Mouse (Mus musculus): ENCODE data around the gene Mrpl30.

Gene Mrpl30

GRCm38 (mm10) chr1:37900288-37900687 is 10.0 kb downstream of the Mrpl30 start:
- no peak for DNase-seq (ENCODE audit: low spot score)

- peak; percentile 23 for DNase-seq (ENCODE audit: low spot score)
These were observed 12.9 kb downstream of the Mrpl30 start for GRCm38 (mm10) chr1:37903178-37903577.

DNA sequence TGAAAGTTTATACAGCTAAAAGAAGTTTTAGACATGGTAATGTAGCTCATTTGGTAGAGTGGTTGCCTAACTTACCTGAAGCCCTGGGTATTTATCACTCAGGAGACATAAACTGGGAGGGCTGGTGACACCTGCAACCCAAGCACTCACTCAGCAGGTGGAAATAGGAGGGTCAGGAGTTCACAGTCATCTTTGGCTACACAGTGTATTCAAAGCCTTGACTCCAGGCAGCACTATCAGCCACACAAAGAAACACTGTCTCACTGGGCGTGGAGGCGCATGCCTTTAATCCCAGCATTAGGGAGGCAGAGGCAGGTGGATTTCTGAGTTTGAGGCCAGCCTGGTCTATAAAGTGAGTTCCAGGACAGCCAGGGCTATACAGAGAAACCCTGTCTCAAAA is 22.5 kb downstream of the Mrpl30 start:
- DNase-seq (ENCODE audit: low spot score): no peak

- DNase-seq (ENCODE audit: low spot score): no peak
These were observed 26.1 kb downstream of the Mrpl30 start, which contains the start of gene Lyg2 for GRCm38 (mm10) chr1:37916393-37916792. Gene Lyg2, minus strand, starts transcription at chr1:37916493.

DNA sequence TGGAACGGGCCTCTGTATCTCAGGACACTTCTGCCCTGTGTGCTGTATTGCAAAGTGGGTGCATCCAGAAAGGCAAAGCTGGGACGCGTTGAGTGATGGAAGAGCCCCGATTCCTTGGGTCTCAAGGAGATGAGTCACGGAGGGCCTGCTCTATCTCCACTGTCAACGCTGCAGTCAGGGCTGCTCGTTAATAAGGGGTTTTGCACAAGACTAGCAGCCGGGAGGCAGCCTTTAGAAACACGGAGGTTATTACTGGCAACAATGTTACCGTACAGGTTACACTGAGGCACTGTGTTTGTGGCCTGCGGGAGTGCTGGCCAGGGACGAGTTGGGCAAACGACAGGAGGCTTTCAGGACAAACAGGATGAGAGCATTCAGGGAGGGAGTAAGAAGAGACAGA is 27.4 kb downstream of the Mrpl30 start:
- no peak for DNase-seq (ENCODE audit: low spot score)

DNA sequence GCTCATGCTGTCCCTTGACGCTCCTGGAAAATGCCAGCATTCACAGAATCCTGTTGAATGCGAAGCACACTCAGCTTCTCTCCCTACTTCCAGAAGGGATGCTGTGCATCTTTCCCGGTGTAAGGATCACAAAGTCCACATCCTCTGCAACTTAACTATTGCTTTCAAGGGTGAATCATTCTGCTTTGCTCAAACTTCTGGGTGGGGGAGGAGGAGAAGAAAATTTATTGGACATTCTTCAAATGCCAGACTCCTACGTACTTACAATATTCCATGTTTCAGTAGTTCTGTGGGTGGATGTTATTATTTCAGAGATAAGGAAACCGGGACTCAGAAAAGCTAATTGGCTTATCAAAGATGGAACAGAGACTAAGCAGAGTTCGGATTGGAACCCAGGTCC is 27.8 kb downstream of the Mrpl30 start:
- DNase-seq (ENCODE audit: low spot score): no peak

GRCm38 (mm10) chr1:37922536-37922935 is 32.3 kb downstream of the Mrpl30 start:
- peak; percentile 23 for DNase-seq (ENCODE audit: low spot score)

GRCm38 (mm10) chr1:37925971-37926370 is 35.7 kb downstream of the Mrpl30 start:
- DNase-seq (ENCODE audit: low spot score): no peak

GRCm38 (mm10) chr1:37931806-37932205 is 41.5 kb downstream of the Mrpl30 start:
- no peak for DNase-seq (ENCODE audit: low spot score)

All from layer of hippocampus, adult 11-12 months (tissue).